Mouse (Mus musculus) lung, adult 2 months (tissue): ENCODE measurements around the gene Selenof.

Experiments used
- CTCF ChIP-seq: fragments of 200-500 bp; IDR thresholded peaks from 2 replicates; pipeline ENCODE4 v1.5.1; 2011; ENCODE audit warnings: mild to moderate bottlenecking, low read length, control low read depth; ENCODE audit not compliant: insufficient read depth
- POLR2A ChIP-seq: fragments of 200-500 bp; IDR thresholded peaks from 2 replicates; pipeline ENCODE4 v1.6.1; 2011; ENCODE audit warnings: low read depth, mild to moderate bottlenecking, control low read depth, low read length, borderline replicate concordance; ENCODE audit errors: extremely low read depth

DNA sequence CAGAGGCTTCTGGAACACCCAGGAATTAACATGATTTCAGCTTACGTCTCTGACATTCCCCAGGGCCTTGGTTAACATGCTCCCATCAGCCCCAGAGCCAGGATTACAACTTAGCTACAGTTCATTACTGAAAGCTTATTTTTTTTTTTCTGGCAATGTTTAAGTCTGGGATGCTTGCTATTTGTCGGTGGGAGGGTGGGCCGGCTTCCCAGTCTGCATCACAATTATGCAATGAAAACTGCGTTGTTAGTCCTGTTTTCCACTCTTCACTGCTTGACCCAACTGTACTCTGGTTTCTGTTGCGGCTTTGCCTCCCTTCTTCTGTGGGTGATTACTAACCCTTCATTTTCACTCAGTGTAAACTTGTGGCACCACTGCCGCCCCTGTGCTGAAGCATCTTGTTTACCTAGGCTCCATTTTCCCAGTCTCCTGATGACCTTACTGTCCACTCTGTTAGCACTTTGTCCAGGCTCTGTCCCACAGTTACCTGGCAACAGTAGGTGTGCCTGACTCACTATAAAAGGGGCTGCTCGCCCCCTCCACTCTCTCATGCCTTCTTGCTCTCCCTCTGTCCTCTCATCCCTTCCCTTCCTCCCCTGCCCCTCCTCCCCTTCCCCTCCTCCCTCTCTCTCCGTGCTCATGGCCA, 41.6 kb downstream of the Selenof start:
- TF ChIP-seq CTCF (no peak), POLR2A (no peak)
